Comparison of ENCODE assay signal across 8 mouse cellular contexts in the genomic region with DNA sequence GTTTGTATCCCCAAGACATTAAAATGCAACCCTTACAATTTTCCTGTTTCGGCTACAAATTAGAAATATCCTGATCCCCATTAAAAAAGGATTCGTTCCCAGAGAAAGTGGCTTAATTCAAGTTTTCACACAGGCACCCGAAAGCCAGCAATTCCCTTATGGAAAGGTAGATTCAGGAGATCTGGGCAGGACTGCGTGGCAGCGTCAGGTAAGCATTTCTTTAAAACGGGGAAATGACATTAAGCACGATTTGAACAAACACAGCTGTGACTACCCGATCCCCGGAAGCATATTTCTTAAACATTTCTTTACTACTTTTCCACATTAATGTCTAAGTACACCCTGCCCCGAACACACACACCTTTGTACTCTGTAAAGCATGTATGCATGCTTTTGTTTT. TPM values are rescaled to one million over a fixed set of nuclear protein-coding genes. Genes with fewer than 3 reads are reported as not detected.
DNase-seq lines count a peak whose midpoint lies in the region; ATAC-seq and TF ChIP-seq lines count a peak whose summit lies in the region.

No protein-coding gene starts in this region.

- peak overlapping the region; percentile 80 for H3K4me3 ChIP-seq in thymus, adult 2 months (ENCODE audit: control insufficient read depth, insufficient read depth, low read length)
- H3K4me3 ChIP-seq in liver, embryonic 14.5 days (ENCODE audit: insufficient read depth in 1 of 2, low read depth in 2 of 2, low read length in 2 of 2), result peak overlapping the region; percentile 68 to 78

- WGBS in thymus, adult 2 months, result 2% methylated on average over 10 of the region's 10 CpGs
- WGBS in liver, embryonic 14.5 days (ENCODE audit: insufficient replicate concordance), result 11% methylated on average over 10 of the region's 10 CpGs

- peak overlapping the region; percentile 89 for H3K4me2 ChIP-seq in liver, embryonic 14.5 days (ENCODE audit: low read depth)

- peak overlapping the region; percentile 54 for H3K9ac ChIP-seq in liver, embryonic 14.5 days (replicated peaks)

- peak; percentile 28 to 45 for DNase-seq in cerebellum, adult 18-20 months
- no peak for DNase-seq in cerebellum, adult 9-11 months
- DNase-seq in thymus, adult 2 months, result peak; percentile 21
- DNase-seq in thymus, postnatal 10 days (ENCODE audit: low spot score in 2 of 2), result no peak
- DNase-seq in liver, embryonic 14.5 days (ENCODE audit: low read depth in 3 of 3, low spot score in 3 of 3), result no peak
- no peak for DNase-seq in adrenal gland, postnatal 4 days (ENCODE audit: low spot score in 2 of 2)

- H3K27me3 ChIP-seq in thymus, adult 2 months (ENCODE audit: control insufficient read depth, insufficient read depth, low read length), result no peaks in the 10 kb centered on the region
- no peaks in the 10 kb centered on the region for H3K27me3 ChIP-seq in liver, embryonic 14.5 days (ENCODE audit: control insufficient read depth, insufficient read depth, low read length)

- no peak for TF ChIP-seq CTCF in thymus, adult 2 months (IDR thresholded peaks at IDR 0.05; ENCODE audit: borderline replicate concordance, control insufficient read depth, extremely low read depth, insufficient read depth, low read length, poor library complexity)
- no peak for TF ChIP-seq CTCF in liver, embryonic 14.5 days (IDR thresholded peaks at IDR 0.05; ENCODE audit: low read depth)

- peaks cover 8% of the 10 kb centered on the region for H3K4me1 ChIP-seq in thymus, adult 2 months (replicated peaks; ENCODE audit: control insufficient read depth, insufficient read depth, low read length)
- peaks cover 18 to 23% of the 10 kb centered on the region in 2 experiments for H3K4me1 ChIP-seq in liver, embryonic 14.5 days (replicated peaks; ENCODE audit: control insufficient read depth in 2 of 2, insufficient read depth in 2 of 2, low read length in 1 of 2)

- TF ChIP-seq POLR2A in thymus, adult 2 months (IDR thresholded peaks at IDR 0.05; ENCODE audit: control insufficient read depth, extremely low read depth, insufficient read depth, low read length, poor library complexity), result no peak

- no peaks in the 10 kb centered on the region for H3K9me3 ChIP-seq in liver, embryonic 14.5 days (ENCODE audit: control insufficient read depth, low read length)

- ATAC-seq in liver, embryonic 14.5 days (ENCODE audit: insufficient read depth), result no peak
- ATAC-seq in inflammation-experienced regulatory T-cells, adult 6 months, result no peak
- no peak for ATAC-seq in monocyte, adult 5-6 weeks (replicated peaks; ENCODE audit: insufficient number of reproducible peaks, low FRiP score, low TSS enrichment, poor library complexity, severe bottlenecking)

- H3K27ac ChIP-seq in thymus, adult 2 months (ENCODE audit: control insufficient read depth, insufficient read depth, low read length), result peak overlapping the region; percentile 17
- peak overlapping the region; percentile 18 for H3K27ac ChIP-seq in liver, embryonic 14.5 days

- no peak for TF ChIP-seq EP300 in liver, embryonic 14.5 days (IDR thresholded peaks at IDR 0.05; ENCODE audit: low read depth)

- H3K36me3 ChIP-seq in thymus, adult 2 months (ENCODE audit: control insufficient read depth, insufficient read depth, low read length), result peaks cover 4% of the 10 kb centered on the region; the same call in 1 of the 2 replicates
- peaks cover 17% of the 10 kb centered on the region for H3K36me3 ChIP-seq in liver, embryonic 14.5 days (replicated peaks; ENCODE audit: control insufficient read depth, insufficient read depth, low read depth)

RNA-seq across cellular contexts. Expression of gene Ywhaq, which starts 0.6 kb away (rescaled TPM):
- 40.8 and 61.1 TPM in 2 replicates for polyA plus RNA-seq in thymus, adult 2 months (2012; rRNA removed)
- 54.9 and 74.0 TPM in 2 replicates for polyA plus RNA-seq in liver, embryonic 14.5 days (2012; rRNA removed)
- polyA plus RNA-seq in liver, embryonic 14.5 days (2014; fragmentation: Nextera tagmentation; extraction: Ambion mirVana), result 202 and 210 TPM in 2 replicates
- polyA plus RNA-seq in inflammation-experienced regulatory T-cells, adult 6 months (2017; shearing (Covaris generic)), result 100 to 1,000 TPM; 167 to 333 (median 215) TPM
- total RNA-seq in adrenal gland, postnatal 4 days (2021), result 100 to 1,000 TPM; 268 to 301 TPM
- 211 to 254 TPM (median 218 TPM) in 3 replicates for total RNA-seq in monocyte, adult 5-6 weeks (2017)

RNA-seq across cellular contexts. Expression of gene Adam17, which starts 44.7 kb away (rescaled TPM):
- polyA plus RNA-seq in thymus, adult 2 months (2012; rRNA removed), result 40.9 and 41.5 TPM in 2 replicates
- polyA plus RNA-seq in liver, embryonic 14.5 days (2012; rRNA removed), result 6.2 and 9.4 TPM in 2 replicates
- 14.0 and 16.9 TPM in 2 replicates for polyA plus RNA-seq in liver, embryonic 14.5 days (2014; fragmentation: Nextera tagmentation; extraction: Ambion mirVana)
- 10 to 100 TPM; 47.3 to 68.0 (median 67.7) TPM for polyA plus RNA-seq in inflammation-experienced regulatory T-cells, adult 6 months (2017; shearing (Covaris generic))
- 10 to 100 TPM; 48.9 to 57.0 TPM for total RNA-seq in adrenal gland, postnatal 4 days (2021)
- 104 to 119 TPM (median 113 TPM) in 3 replicates for total RNA-seq in monocyte, adult 5-6 weeks (2017)

Comparison
In these comparisons a context has a peak if more than half of its experiments do, and no peak if none do; other contexts are left out.
1. DNase-seq: peak in cerebellum, adult 18-20 months (2 of 2) and thymus, adult 2 months (single experiment); none in cerebellum, adult 9-11 months (single experiment), thymus, postnatal 10 days (0 of 2), liver, embryonic 14.5 days (0 of 3) and adrenal gland, postnatal 4 days (0 of 2).